Mouse (Mus musculus) megakaryocyte, embryonic 14.5 days (primary cell): ENCODE measurements around the gene Cbx6.

ENCODE experiments used
- FLI1 ChIP-seq: IDR thresholded peaks from 2 replicates; pipeline ENCODE4 v1.6.1; 2012; ENCODE audit warnings: low read length, inconsistent platforms, mixed read lengths
- GATA1 ChIP-seq: IDR thresholded peaks from 3 replicates; pipeline ENCODE4 v1.6.1; 2012; ENCODE audit warnings: mixed read lengths, low read length, inconsistent platforms, borderline replicate concordance

GRCm38 (mm10) chr15:79790905-79791304 is 43.6 kb downstream of the Cbx6 start:
- TF ChIP-seq GATA1 (no peak), FLI1 (no peak)
